Mouse (Mus musculus) myocyte (in vitro differentiated cells): Measurements from ENCODE around the gene D8Ertd738e. TPM values are rescaled to one million over a fixed set of nuclear protein-coding genes. Genes with fewer than 3 reads are reported as not detected.

Experiments
- H3K27me3 ChIP-seq: one replicate; pipeline ENCODE4 v1.6.1; 2011; ENCODE audit not compliant: control insufficient read depth, insufficient read depth, insufficient read length
- H3K36me3 ChIP-seq: one replicate; pipeline ENCODE4 v1.6.1; 2011; ENCODE audit not compliant: control insufficient read depth, insufficient read depth
- H3K4me2 ChIP-seq: one replicate; pipeline ENCODE4 v1.6.1; 2011; ENCODE audit warnings: low read depth, control low read depth
- H3K4me3 ChIP-seq: one replicate; pipeline ENCODE4 v1.5.1; 2011; ENCODE audit warnings: mild to moderate bottlenecking, control low read depth, moderate library complexity
- H3K79me2 ChIP-seq: one replicate; pipeline ENCODE4 v1.6.1; 2011; ENCODE audit not compliant: control insufficient read depth, insufficient read depth
- H3ac ChIP-seq: one replicate; pipeline ENCODE4 v1.6.1; 2011; ENCODE audit not compliant: control insufficient read depth, insufficient read length
- CEBPB ChIP-seq: IDR thresholded peaks from 2 replicates; pipeline ENCODE4 v1.6.1; 2011; ENCODE audit warnings: mild to moderate bottlenecking, moderate library complexity; ENCODE audit not compliant: poor library complexity, insufficient read depth, severe bottlenecking
- E2F4 ChIP-seq: IDR thresholded peaks from one replicate; pipeline ENCODE4 v1.6.1; 2011; ENCODE audit warnings: mild to moderate bottlenecking, control low read depth, moderate library complexity; ENCODE audit not compliant: insufficient read depth
- MAX ChIP-seq: IDR thresholded peaks from one replicate; pipeline ENCODE4 v1.6.1; 2011; ENCODE audit warnings: low read depth, mild to moderate bottlenecking, control low read depth
- MYOD1 ChIP-seq, 3 experiments: IDR thresholded peaks; one replicate each; pipeline ENCODE4 v1.6.1; 2011; ENCODE audit warnings: control low read depth in 2 of 3, low read depth in 2 of 3, mild to moderate bottlenecking in 2 of 3, moderate library complexity in 1 of 3; ENCODE audit not compliant: insufficient read length in 2 of 3, control insufficient read depth in 1 of 3
- MYOG ChIP-seq, 3 experiments: IDR thresholded peaks; one replicate each; pipeline ENCODE4 v1.6.1; 2011; ENCODE audit warnings: control low read depth in 2 of 3, low read depth in 2 of 3, mild to moderate bottlenecking in 2 of 3; ENCODE audit not compliant: insufficient read length in 2 of 3, control insufficient read depth in 1 of 3, insufficient read depth in 1 of 3
- POLR2A ChIP-seq: IDR thresholded peaks from one replicate; pipeline ENCODE4 v1.6.1; 2011; ENCODE audit warnings: low read depth, mild to moderate bottlenecking, control low read depth, moderate library complexity; ENCODE audit not compliant: insufficient read length
- POLR2AphosphoS2 ChIP-seq: IDR thresholded peaks from one replicate; pipeline ENCODE4 v1.6.1; 2011; ENCODE audit warnings: low read depth, control low read depth; ENCODE audit not compliant: insufficient read length
- REST ChIP-seq: IDR thresholded peaks from one replicate; pipeline ENCODE4 v1.6.1; 2011; ENCODE audit warnings: mild to moderate bottlenecking, control low read depth, moderate library complexity; ENCODE audit not compliant: insufficient read depth, insufficient read length
- SRF ChIP-seq: IDR thresholded peaks from one replicate; pipeline ENCODE4 v1.6.1; 2011; ENCODE audit warnings: low read depth; ENCODE audit not compliant: control insufficient read depth, insufficient read length
- TCF12 ChIP-seq: IDR thresholded peaks from one replicate; pipeline ENCODE4 v1.6.1; 2011; ENCODE audit warnings: mild to moderate bottlenecking, control low read depth; ENCODE audit not compliant: poor library complexity, insufficient read depth, severe bottlenecking
- TCF3 ChIP-seq: IDR thresholded peaks from one replicate; pipeline ENCODE4 v1.6.1; 2011; ENCODE audit warnings: low read depth, control low read depth; ENCODE audit not compliant: insufficient read length
- USF1 ChIP-seq: IDR thresholded peaks from one replicate; pipeline ENCODE4 v1.6.1; 2011; ENCODE audit warnings: low read depth, mild to moderate bottlenecking, control low read depth, moderate library complexity
- polyA plus RNA-seq: library from polyadenylated mRNA; unstranded; fragments of >200 nt; fragmentation: generic; extraction: Trizol; gene quantifications from one replicate; pipeline ENCODE4 v1.2.1, GENCODE M21; 2012; ENCODE audit warnings: missing spikeins

Gene D8Ertd738e
- polyA plus RNA-seq, 1 experiment: 232 TPM

- TF ChIP-seq E2F4 (no peak), POLR2AphosphoS2 (no peak), MYOG (IDR thresholded peaks at IDR 0.05; ENCODE audit: control insufficient read depth in 1 of 3, insufficient read depth in 1 of 3, insufficient read length in 2 of 3, low read depth in 2 of 3) (no peak), MAX (no peak), CEBPB (no peak), TCF3 (no peak), SRF (no peak), POLR2A (no peak), REST (no peak), TCF12 (no peak), USF1 (no peak), MYOD1 (IDR thresholded peaks at IDR 0.05; ENCODE audit: control insufficient read depth in 1 of 3, insufficient read length in 2 of 3, low read depth in 2 of 3) (no peak)
- Histone ChIP-seq H3K4me2 (peak overlapping the region; percentile 89), H3K36me3 (no peaks in the 10 kb centered on the region), H3K4me3 (peak overlapping the region; percentile 72), H3ac (no peak overlapping the region), H3K79me2 (peaks cover 25% of the 10 kb centered on the region), H3K27me3 (no peaks in the 10 kb centered on the region)
These were observed 50.6 kb downstream of the D8Ertd738e start for GRCm38 (mm10) chr8:84198871-84199270.

DNA sequence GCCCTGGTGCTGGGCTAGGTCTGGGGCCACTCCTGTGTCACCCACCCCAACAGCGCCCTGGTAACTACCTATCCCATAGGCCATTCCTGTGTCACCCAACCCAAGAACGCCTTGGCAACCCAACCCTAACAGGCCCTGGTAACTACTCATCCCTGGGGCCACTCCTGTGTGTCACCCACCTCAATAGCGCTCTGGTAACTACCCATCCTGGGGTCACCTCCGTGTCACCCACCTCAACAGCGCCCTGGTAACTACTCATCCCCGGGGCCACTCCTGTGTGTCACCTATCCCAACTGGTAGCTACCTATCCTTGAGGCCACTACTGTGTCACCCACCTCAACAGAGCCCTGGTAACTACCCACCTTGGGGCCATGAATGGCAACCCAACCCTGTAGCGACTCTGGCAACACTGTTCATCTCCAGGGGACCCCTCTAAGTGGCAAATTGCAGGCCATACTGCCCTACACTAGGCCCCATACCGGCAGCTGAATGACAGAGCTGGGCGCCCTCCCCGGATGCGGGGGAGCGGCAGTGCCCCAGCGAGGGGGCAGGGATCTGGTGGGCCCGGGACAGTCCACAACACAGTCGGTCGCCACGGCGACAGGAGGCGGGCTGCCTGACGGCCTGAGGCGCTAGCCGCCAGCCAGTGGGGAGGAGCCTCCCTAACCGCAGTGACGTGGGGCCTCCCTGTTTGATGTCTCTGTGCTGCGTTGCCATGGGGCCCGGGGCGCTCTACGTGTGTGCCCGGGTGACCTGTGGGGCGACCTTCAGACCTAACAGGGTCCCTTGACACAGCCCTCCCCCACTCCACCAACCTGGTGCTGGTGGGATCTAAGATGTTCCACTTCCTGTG lies 51.4 kb downstream of the D8Ertd738e start:
- Histone ChIP-seq H3ac (peak overlapping the region; percentile 9), H3K36me3 (no peaks in the 10 kb centered on the region), H3K4me3 (peak overlapping the region; percentile 72), H3K4me2 (peak overlapping the region; percentile 89), H3K79me2 (peaks cover 22% of the 10 kb centered on the region), H3K27me3 (no peaks in the 10 kb centered on the region)
- TF ChIP-seq MYOD1 (IDR thresholded peaks at IDR 0.05; ENCODE audit: control insufficient read depth in 1 of 3, insufficient read length in 2 of 3, low read depth in 2 of 3) (peak in 2 of 3 experiments; percentile 23 to 49), MYOG (IDR thresholded peaks at IDR 0.05; ENCODE audit: control insufficient read depth in 1 of 3, insufficient read depth in 1 of 3, insufficient read length in 2 of 3, low read depth in 2 of 3) (peak in 1 of 3 experiments; percentile 46), CEBPB (no peak), REST (no peak), POLR2A (peak; percentile 42)

DNA sequence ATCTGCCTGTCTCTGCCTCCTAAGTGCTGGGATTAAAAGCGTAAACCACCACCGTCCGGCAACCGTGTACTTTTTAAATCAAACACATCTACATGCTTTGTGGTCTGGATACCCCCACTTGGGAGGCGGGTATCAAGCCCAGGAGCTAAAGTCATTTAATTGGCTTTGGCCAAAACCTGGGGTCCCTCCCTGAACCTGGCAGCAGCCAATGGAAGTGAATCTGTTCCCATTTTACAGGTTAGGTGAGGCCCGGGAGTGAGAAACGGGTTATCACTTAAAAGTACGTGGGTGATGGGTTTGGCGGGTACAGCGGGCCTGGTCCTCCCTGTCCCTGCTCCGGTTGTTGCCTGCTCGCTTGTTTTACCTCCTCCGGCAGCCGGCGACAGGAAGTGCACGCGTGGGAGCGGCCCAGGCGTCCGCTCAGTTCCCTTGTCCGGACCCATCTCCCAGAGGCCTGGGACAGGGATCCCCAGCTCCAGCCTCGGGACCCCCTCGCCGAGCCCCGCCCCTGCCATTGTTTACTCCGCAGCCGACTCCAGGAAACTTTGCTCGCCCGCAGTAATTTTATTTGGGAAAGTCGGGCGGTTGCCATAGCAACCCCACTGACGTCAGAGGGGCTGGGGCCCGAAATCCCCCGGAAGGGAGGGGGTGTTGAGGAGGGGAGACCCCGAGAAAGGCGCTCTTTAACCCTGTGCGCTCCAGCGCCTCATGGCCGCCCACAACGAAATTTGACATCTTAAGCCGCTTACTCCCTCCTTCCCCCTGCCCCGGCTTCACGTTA lies 52.2 kb downstream of the D8Ertd738e start:
- H3ac ChIP-seq: peak overlapping the region; percentile 9
- TF ChIP-seq POLR2A (peak; percentile 61), MYOG (IDR thresholded peaks at IDR 0.05; ENCODE audit: control insufficient read depth in 1 of 3, insufficient read depth in 1 of 3, insufficient read length in 2 of 3, low read depth in 2 of 3) (no peak), POLR2AphosphoS2 (peak; percentile 60), E2F4 (no peak), TCF3 (no peak), MAX (no peak), SRF (no peak), USF1 (no peak)
- peak overlapping the region; percentile 72 for H3K4me3 ChIP-seq
- no peaks in the 10 kb centered on the region for H3K36me3 ChIP-seq
- H3K79me2 ChIP-seq: peaks cover 16% of the 10 kb centered on the region
- peak overlapping the region; percentile 89 for H3K4me2 ChIP-seq
- no peaks in the 10 kb centered on the region for H3K27me3 ChIP-seq

Other genes with a start within 250 kb of the D8Ertd738e start
- gene 1700067K01Rik, start 248.2 kb downstream of the D8Ertd738e start, polyA plus RNA-seq: 0.29 TPM
- gene 2210011C24Rik, start 237.5 kb downstream of the D8Ertd738e start, polyA plus RNA-seq: 6.1 TPM
- 4.9 TPM for gene Palm3, start 228.2 kb downstream of the D8Ertd738e start, polyA plus RNA-seq
- gene Il27ra, start 207.1 kb downstream of the D8Ertd738e start, polyA plus RNA-seq: 0.07 TPM
- not detected for gene Rln3, start 204.7 kb downstream of the D8Ertd738e start, polyA plus RNA-seq
- gene Gm10643, start 184.6 kb downstream of the D8Ertd738e start, polyA plus RNA-seq: 0.35 TPM
- gene Rfx1, start 182.9 kb downstream of the D8Ertd738e start, polyA plus RNA-seq: 9.9 TPM
- gene Dcaf15, start 145.0 kb downstream of the D8Ertd738e start, polyA plus RNA-seq: 24.3 TPM
- gene Podnl1, start 123.7 kb downstream of the D8Ertd738e start, polyA plus RNA-seq: 9.3 TPM
- gene Cc2d1a, start 101.8 kb downstream of the D8Ertd738e start, polyA plus RNA-seq: 25.3 TPM
- gene 4930432K21Rik, start 101.7 kb downstream of the D8Ertd738e start, polyA plus RNA-seq: 0.24 TPM
- gene Nanos3, start 64.5 kb downstream of the D8Ertd738e start, polyA plus RNA-seq: 1.2 TPM
- 12.7 TPM for gene Zswim4, start 12.7 kb downstream of the D8Ertd738e start, polyA plus RNA-seq
- gene Mri1, start 7.6 kb upstream of the D8Ertd738e start, polyA plus RNA-seq: 22.8 TPM
- gene Ccdc130, start 20.7 kb upstream of the D8Ertd738e start, polyA plus RNA-seq: 28.9 TPM
- gene Cacna1a, start 138.7 kb upstream of the D8Ertd738e start, polyA plus RNA-seq: 1.8 TPM